Mouse (Mus musculus): ENCODE results near the gene Cisd1. TPM values are rescaled to one million over a fixed set of nuclear protein-coding genes. Genes with fewer than 3 reads are reported as not detected.

Gene Cisd1
- polyA plus RNA-seq, 1 experiment, result 15.1 TPM

- TF ChIP-seq CTCF (IDR thresholded peaks at IDR 0.05; ENCODE audit: low read depth, low read length) (no peak), POLR2A (IDR thresholded peaks at IDR 0.05; ENCODE audit: borderline replicate concordance, low read depth, low read length) (no peak)
- H3K4me3 ChIP-seq (ENCODE audit: insufficient read depth, low read length), result no peak overlapping the region
- no peak overlapping the region for H3K27ac ChIP-seq (ENCODE audit: insufficient read depth, low read depth, low read length)
- no peaks in the 10 kb centered on the region for H3K4me1 ChIP-seq (ENCODE audit: control insufficient read depth, insufficient read depth, low read length)
Observed at GRCm38 (mm10) chr10:71308199-71308598, 36.6 kb downstream of the Cisd1 start.

- Histone ChIP-seq H3K4me3 (ENCODE audit: insufficient read depth, low read length) (peak overlapping the region; percentile 60), H3K27ac (ENCODE audit: insufficient read depth, low read depth, low read length) (no peak overlapping the region), H3K4me1 (ENCODE audit: control insufficient read depth, insufficient read depth, low read length) (no peaks in the 10 kb centered on the region)
- TF ChIP-seq CTCF (IDR thresholded peaks at IDR 0.05; ENCODE audit: low read depth, low read length) (no peak), POLR2A (IDR thresholded peaks at IDR 0.05; ENCODE audit: borderline replicate concordance, low read depth, low read length) (no peak)
Observed at GRCm38 (mm10) chr10:71306759-71307158, 38.0 kb downstream of the Cisd1 start.

GRCm38 (mm10) chr10:71306190-71306589, 38.6 kb downstream of the Cisd1 start:
- Histone ChIP-seq H3K27ac (ENCODE audit: insufficient read depth, low read depth, low read length) (no peak overlapping the region), H3K4me3 (ENCODE audit: insufficient read depth, low read length) (peak overlapping the region; percentile 60), H3K4me1 (ENCODE audit: control insufficient read depth, insufficient read depth, low read length) (no peaks in the 10 kb centered on the region)
- TF ChIP-seq POLR2A (IDR thresholded peaks at IDR 0.05; ENCODE audit: borderline replicate concordance, low read depth, low read length), result no peak
- peak; percentile 74 for TF ChIP-seq CTCF (IDR thresholded peaks at IDR 0.05; ENCODE audit: low read depth, low read length)

GRCm38 (mm10) chr10:71302490-71302889, 42.3 kb downstream of the Cisd1 start:
- Histone ChIP-seq H3K27ac (ENCODE audit: insufficient read depth, low read depth, low read length) (no peak overlapping the region), H3K4me1 (ENCODE audit: control insufficient read depth, insufficient read depth, low read length) (no peaks in the 10 kb centered on the region), H3K4me3 (ENCODE audit: insufficient read depth, low read length) (no peak overlapping the region)
- TF ChIP-seq CTCF (IDR thresholded peaks at IDR 0.05; ENCODE audit: low read depth, low read length) (no peak), POLR2A (IDR thresholded peaks at IDR 0.05; ENCODE audit: borderline replicate concordance, low read depth, low read length) (no peak)

GRCm38 (mm10) chr10:71300161-71300560, 44.6 kb downstream of the Cisd1 start:
- TF ChIP-seq POLR2A (IDR thresholded peaks at IDR 0.05; ENCODE audit: borderline replicate concordance, low read depth, low read length) (no peak), CTCF (IDR thresholded peaks at IDR 0.05; ENCODE audit: low read depth, low read length) (no peak)
- Histone ChIP-seq H3K4me3 (ENCODE audit: insufficient read depth, low read length) (no peak overlapping the region), H3K4me1 (ENCODE audit: control insufficient read depth, insufficient read depth, low read length) (no peaks in the 10 kb centered on the region), H3K27ac (ENCODE audit: insufficient read depth, low read depth, low read length) (no peak overlapping the region)

- TF ChIP-seq POLR2A (IDR thresholded peaks at IDR 0.05; ENCODE audit: borderline replicate concordance, low read depth, low read length) (no peak), CTCF (IDR thresholded peaks at IDR 0.05; ENCODE audit: low read depth, low read length) (no peak)
- H3K4me3 ChIP-seq (ENCODE audit: insufficient read depth, low read length), result no peak overlapping the region
- H3K27ac ChIP-seq (ENCODE audit: insufficient read depth, low read depth, low read length), result no peak overlapping the region
- peaks cover 4% of the 10 kb centered on the region for H3K4me1 ChIP-seq (ENCODE audit: control insufficient read depth, insufficient read depth, low read length)
Observed at GRCm38 (mm10) chr10:71293245-71293644, 51.5 kb downstream of the Cisd1 start.

GRCm38 (mm10) chr10:71292254-71292653, 52.5 kb downstream of the Cisd1 start:
- Histone ChIP-seq H3K4me3 (ENCODE audit: insufficient read depth, low read length) (no peak overlapping the region), H3K4me1 (ENCODE audit: control insufficient read depth, insufficient read depth, low read length) (peaks cover 4% of the 10 kb centered on the region), H3K27ac (ENCODE audit: insufficient read depth, low read depth, low read length) (no peak overlapping the region)
- TF ChIP-seq CTCF (IDR thresholded peaks at IDR 0.05; ENCODE audit: low read depth, low read length), result no peak
- TF ChIP-seq POLR2A (IDR thresholded peaks at IDR 0.05; ENCODE audit: borderline replicate concordance, low read depth, low read length), result no peak

GRCm38 (mm10) chr10:71291801-71292200, 53.0 kb downstream of the Cisd1 start:
- no peak for TF ChIP-seq POLR2A (IDR thresholded peaks at IDR 0.05; ENCODE audit: borderline replicate concordance, low read depth, low read length)
- no peak for TF ChIP-seq CTCF (IDR thresholded peaks at IDR 0.05; ENCODE audit: low read depth, low read length)
- Histone ChIP-seq H3K27ac (ENCODE audit: insufficient read depth, low read depth, low read length) (no peak overlapping the region), H3K4me3 (ENCODE audit: insufficient read depth, low read length) (no peak overlapping the region), H3K4me1 (ENCODE audit: control insufficient read depth, insufficient read depth, low read length) (peaks cover 4% of the 10 kb centered on the region)

GRCm38 (mm10) chr10:71291179-71291661, 53.5 kb downstream of the Cisd1 start:
- peaks cover 4% of the 10 kb centered on the region for H3K4me1 ChIP-seq (ENCODE audit: control insufficient read depth, insufficient read depth, low read length)
- H3K27ac ChIP-seq (ENCODE audit: insufficient read depth, low read depth, low read length), result no peak overlapping the region
- TF ChIP-seq POLR2A (IDR thresholded peaks at IDR 0.05; ENCODE audit: borderline replicate concordance, low read depth, low read length) (no peak), CTCF (IDR thresholded peaks at IDR 0.05; ENCODE audit: low read depth, low read length) (no peak)
- no peak overlapping the region for H3K4me3 ChIP-seq (ENCODE audit: insufficient read depth, low read length)

GRCm38 (mm10) chr10:71285126-71285580, 59.6 kb downstream of the Cisd1 start, which contains the start of gene Ube2d1:
Gene Ube2d1 (minus strand): TSS chr10:71285262.
- no peak for TF ChIP-seq CTCF (IDR thresholded peaks at IDR 0.05; ENCODE audit: low read depth, low read length)
- no peak; the same call in 1 of the 2 replicates for TF ChIP-seq POLR2A (IDR thresholded peaks at IDR 0.05; ENCODE audit: borderline replicate concordance, low read depth, low read length)
- Histone ChIP-seq H3K4me1 (ENCODE audit: control insufficient read depth, insufficient read depth, low read length) (peaks cover 19% of the 10 kb centered on the region), H3K27ac (ENCODE audit: insufficient read depth, low read depth, low read length) (no peak within 1 kb of the TSS), H3K4me3 (ENCODE audit: insufficient read depth, low read length) (peak within 1 kb of the TSS; percentile 81)

All from bone marrow macrophage, adult 2 months (primary cell).